Mouse (Mus musculus): Measurements from ENCODE around the gene Gpd1.

GRCm38 (mm10) chr15:99768761-99769160 is 51.4 kb downstream of the Gpd1 start:
- TF ChIP-seq CTCF (IDR thresholded peaks at IDR 0.05; ENCODE audit: control insufficient read depth, insufficient read depth, insufficient replicate concordance, low read depth, low read length) (no peak), POLR2A (IDR thresholded peaks at IDR 0.05; ENCODE audit: control insufficient read depth, low read depth, low read length) (no peak)

All from testis, adult 2 months (tissue).